Mouse (Mus musculus): ENCODE results near the gene Gm11562. TPM values are rescaled to one million over a fixed set of nuclear protein-coding genes. Genes with fewer than 3 reads are reported as not detected.
"Not testable (repeated sequence)": the region's sequence is repeated elsewhere in the genome, so short reads cannot be mapped to it uniquely, and the experiment has no call there.

Gm11562 gene
- polyA plus RNA-seq (2015; fragmentation: Nextera tagmentation; extraction: Ambion mirVana) = not detected in 2 replicates

DNA sequence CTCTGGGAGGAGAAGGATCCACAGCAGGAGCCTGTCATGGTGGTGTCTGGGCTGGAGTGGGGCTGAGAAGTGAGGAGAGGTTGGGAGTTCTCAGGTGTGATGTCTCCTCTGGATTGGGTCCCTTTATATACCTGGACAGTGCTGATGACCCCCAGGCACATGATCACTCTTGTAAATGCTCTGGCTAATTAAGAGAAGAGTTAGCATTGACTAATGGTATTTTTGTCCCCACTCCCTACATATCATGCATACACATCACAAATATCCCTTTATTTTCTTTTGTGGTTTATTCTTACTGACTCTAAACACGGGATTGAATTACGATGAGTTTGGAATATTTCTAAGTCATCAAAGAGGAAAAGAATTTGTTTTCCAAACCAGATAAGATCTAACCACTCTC is at the start of gene Gm11562:
Gm11562 (minus strand) TSS at position 101 of the 400 bp plus-strand sequence.
- H3K9ac ChIP-seq (ENCODE audit: low read depth, low read length) = no peak within 1 kb of the TSS
- no peak within 1 kb of the TSS for H3K4me3 ChIP-seq (ENCODE audit: low read length)
- H3K27ac ChIP-seq (ENCODE audit: low read depth, low read length) = no peak within 1 kb of the TSS
- 93% methylated on average over 2 of the region's 2 CpGs for WGBS
- H3K9me3 ChIP-seq (ENCODE audit: control insufficient read depth, low read length) = no peaks in the 10 kb centered on the region
- H3K4me1 ChIP-seq (ENCODE audit: control insufficient read depth, insufficient read depth, low read depth, low read length) = no peaks in the 10 kb centered on the region
- ATAC-seq = no peak
- no peak within 1 kb of the TSS for H3K4me2 ChIP-seq (ENCODE audit: low read length)
- no peaks in the 10 kb centered on the region for H3K36me3 ChIP-seq (ENCODE audit: control insufficient read depth, insufficient read depth, low read length)
- no peaks in the 10 kb centered on the region for H3K27me3 ChIP-seq (replicated peaks; ENCODE audit: control insufficient read depth, insufficient read depth, low read length)

GRCm38 (mm10) chr11:99665860-99666259 is 45.6 kb upstream of the Gm11562 start, which contains the start of gene Krtap4-6:
Gene Krtap4-6 (minus strand): TSS chr11:99665960.
- no peaks in the 10 kb centered on the region for H3K27me3 ChIP-seq (replicated peaks; ENCODE audit: control insufficient read depth, insufficient read depth, low read length)
- H3K9me3 ChIP-seq (ENCODE audit: control insufficient read depth, low read length) = no peaks in the 10 kb centered on the region
- no peak within 1 kb of the TSS for H3K4me2 ChIP-seq (ENCODE audit: low read length)
- ATAC-seq = no peak
- no peak within 1 kb of the TSS for H3K4me3 ChIP-seq (ENCODE audit: low read length)
- H3K36me3 ChIP-seq (ENCODE audit: control insufficient read depth, insufficient read depth, low read length) = no peaks in the 10 kb centered on the region
- H3K9ac ChIP-seq (ENCODE audit: low read depth, low read length) = no peak within 1 kb of the TSS
- no peak within 1 kb of the TSS for H3K27ac ChIP-seq (ENCODE audit: low read depth, low read length)
- no peaks in the 10 kb centered on the region for H3K4me1 ChIP-seq (ENCODE audit: control insufficient read depth, insufficient read depth, low read depth, low read length)

DNA sequence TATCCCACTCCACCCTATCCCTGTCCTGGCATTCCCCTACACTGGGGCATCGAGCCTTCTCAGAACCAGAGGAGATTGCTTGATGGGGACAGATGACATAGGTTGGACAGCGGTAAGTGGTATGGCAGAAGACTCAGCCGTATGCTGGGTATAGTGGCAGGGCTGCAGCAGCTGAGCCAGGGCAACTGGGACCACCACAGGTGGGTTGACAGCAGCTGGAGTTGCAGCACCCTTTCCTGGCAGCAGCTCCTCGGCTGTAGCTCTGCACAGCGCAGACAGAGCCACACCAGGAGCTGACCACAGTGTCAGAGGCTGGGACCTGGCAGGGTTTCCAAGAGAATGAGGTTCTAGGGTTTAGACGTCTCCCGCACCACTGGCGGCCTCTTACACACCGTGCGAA is 42.6 kb upstream of the Gm11562 start:
- Histone ChIP-seq H3K27me3 (replicated peaks; ENCODE audit: control insufficient read depth, insufficient read depth, low read length) (no peaks in the 10 kb centered on the region), H3K9me3 (ENCODE audit: control insufficient read depth, low read length) (no peaks in the 10 kb centered on the region), H3K27ac (ENCODE audit: low read depth, low read length) (no peak overlapping the region), H3K36me3 (ENCODE audit: control insufficient read depth, insufficient read depth, low read length) (no peaks in the 10 kb centered on the region), H3K9ac (ENCODE audit: low read depth, low read length) (no peak overlapping the region), H3K4me1 (ENCODE audit: control insufficient read depth, insufficient read depth, low read depth, low read length) (no peaks in the 10 kb centered on the region), H3K4me3 (ENCODE audit: low read length) (no peak overlapping the region), H3K4me2 (ENCODE audit: low read length) (no peak overlapping the region)
- no peak for ATAC-seq
- 92% methylated on average over 10 of the region's 10 CpGs for WGBS

DNA sequence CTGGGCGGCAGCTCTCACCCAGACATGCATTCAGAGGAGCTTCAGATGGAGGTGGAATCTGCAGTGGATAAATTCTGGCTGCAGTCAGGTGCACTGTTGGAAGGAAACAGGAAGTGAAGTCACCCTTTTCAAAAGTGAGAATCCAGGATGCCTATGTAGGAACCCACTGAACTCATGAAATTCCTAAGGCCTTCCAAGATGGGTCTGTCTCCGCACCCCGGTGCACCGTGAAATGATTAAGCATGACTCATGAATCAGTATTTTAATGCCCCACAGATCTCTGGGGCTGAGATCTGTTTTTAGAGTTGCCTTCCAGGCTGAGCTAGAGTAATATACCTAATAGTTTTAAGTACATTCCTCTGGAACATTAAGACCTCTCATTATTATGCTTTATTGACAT is 39.0 kb upstream of the Gm11562 start:
- no peak overlapping the region for H3K4me2 ChIP-seq (ENCODE audit: low read length)
- H3K27ac ChIP-seq (ENCODE audit: low read depth, low read length) = no peak overlapping the region
- H3K36me3 ChIP-seq (ENCODE audit: control insufficient read depth, insufficient read depth, low read length) = no peaks in the 10 kb centered on the region
- no peak for ATAC-seq
- H3K4me1 ChIP-seq (ENCODE audit: control insufficient read depth, insufficient read depth, low read depth, low read length) = no peaks in the 10 kb centered on the region
- H3K9ac ChIP-seq (ENCODE audit: low read depth, low read length) = no peak overlapping the region
- no peak overlapping the region for H3K4me3 ChIP-seq (ENCODE audit: low read length)
- 96% methylated on average over 4 of the region's 4 CpGs for WGBS
- H3K9me3 ChIP-seq (ENCODE audit: control insufficient read depth, low read length) = no peaks in the 10 kb centered on the region
- H3K27me3 ChIP-seq (replicated peaks; ENCODE audit: control insufficient read depth, insufficient read depth, low read length) = no peaks in the 10 kb centered on the region

DNA sequence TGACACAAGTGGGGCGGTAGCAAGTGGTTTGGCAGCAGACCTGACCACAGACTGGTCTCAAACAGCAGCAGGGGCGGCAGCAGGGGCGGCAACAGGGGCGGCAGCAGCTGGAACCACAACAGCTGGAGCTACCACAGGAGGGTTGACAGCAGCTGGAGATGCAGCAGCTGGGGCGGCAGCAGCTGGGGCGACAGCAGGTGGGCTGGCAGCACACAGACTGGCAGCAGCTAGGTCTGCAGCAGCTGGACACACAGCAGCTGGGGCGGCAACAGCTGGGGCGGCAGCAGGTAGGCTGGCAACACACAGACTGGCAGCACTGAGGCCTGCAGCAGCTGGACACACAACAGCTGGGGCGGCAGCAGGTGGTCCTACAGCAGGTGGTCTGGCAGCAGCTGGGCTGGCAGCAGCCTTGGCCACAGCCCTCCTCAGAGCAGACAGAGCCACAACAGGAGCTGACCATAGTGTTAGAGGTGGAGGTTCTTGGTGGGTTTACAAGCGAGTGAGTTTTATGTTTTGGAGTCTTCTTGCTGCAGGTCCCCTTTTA is 38.3 kb upstream of the Gm11562 start, which contains the start of gene Gm11563:
Gm11563 (minus strand) TSS at position 494 of the 544 bp plus-strand sequence.
- H3K4me3 ChIP-seq (ENCODE audit: low read length); H3K27me3 ChIP-seq (replicated peaks; ENCODE audit: control insufficient read depth, insufficient read depth, low read length); H3K27ac ChIP-seq (ENCODE audit: low read depth, low read length); H3K9ac ChIP-seq (ENCODE audit: low read depth, low read length); H3K9me3 ChIP-seq (ENCODE audit: control insufficient read depth, low read length); H3K4me2 ChIP-seq (ENCODE audit: low read length); ATAC-seq; H3K36me3 ChIP-seq (ENCODE audit: control insufficient read depth, insufficient read depth, low read length); H3K4me1 ChIP-seq (ENCODE audit: control insufficient read depth, insufficient read depth, low read depth, low read length): not testable (repeated sequence)
- 72% methylated on average over 10 of the region's 10 CpGs for WGBS

DNA sequence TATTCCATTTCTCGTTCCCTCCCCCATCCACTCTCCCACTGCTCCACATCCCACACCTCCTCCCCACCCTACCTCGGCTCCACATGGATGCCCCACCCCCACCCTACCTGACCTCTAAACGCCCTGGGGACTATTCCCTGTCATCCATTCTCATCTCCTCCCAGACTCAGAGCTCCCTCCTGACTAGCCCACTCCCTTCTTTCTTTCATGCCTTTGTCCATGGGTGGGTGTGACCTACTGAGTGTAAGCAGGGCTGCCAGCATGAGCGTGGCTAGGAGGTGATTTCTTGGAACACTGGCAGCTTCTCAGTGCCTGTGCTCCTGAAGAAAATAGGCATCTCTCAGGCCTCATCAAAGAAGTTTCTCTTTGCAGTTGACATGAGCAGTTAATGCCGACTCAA is 36.8 kb upstream of the Gm11562 start:
- no peak overlapping the region for H3K4me2 ChIP-seq (ENCODE audit: low read length)
- WGBS = 46% methylated on average over 5 of the region's 5 CpGs
- no peak for ATAC-seq
- H3K27ac ChIP-seq (ENCODE audit: low read depth, low read length) = no peak overlapping the region
- H3K36me3 ChIP-seq (ENCODE audit: control insufficient read depth, insufficient read depth, low read length) = no peaks in the 10 kb centered on the region
- H3K9me3 ChIP-seq (ENCODE audit: control insufficient read depth, low read length) = no peaks in the 10 kb centered on the region
- no peak overlapping the region for H3K9ac ChIP-seq (ENCODE audit: low read depth, low read length)
- no peaks in the 10 kb centered on the region for H3K4me1 ChIP-seq (ENCODE audit: control insufficient read depth, insufficient read depth, low read depth, low read length)
- H3K27me3 ChIP-seq (replicated peaks; ENCODE audit: control insufficient read depth, insufficient read depth, low read length) = no peaks in the 10 kb centered on the region
- H3K4me3 ChIP-seq (ENCODE audit: low read length) = no peak overlapping the region

- Histone ChIP-seq H3K9me3 (ENCODE audit: control insufficient read depth, low read length) (no peaks in the 10 kb centered on the region), H3K36me3 (ENCODE audit: control insufficient read depth, insufficient read depth, low read length) (no peaks in the 10 kb centered on the region), H3K9ac (ENCODE audit: low read depth, low read length) (no peak within 1 kb of the TSS), H3K4me2 (ENCODE audit: low read length) (no peak within 1 kb of the TSS), H3K27ac (ENCODE audit: low read depth, low read length) (no peak within 1 kb of the TSS), H3K4me3 (ENCODE audit: low read length) (no peak within 1 kb of the TSS), H3K27me3 (replicated peaks; ENCODE audit: control insufficient read depth, insufficient read depth, low read length) (no peaks in the 10 kb centered on the region), H3K4me1 (ENCODE audit: control insufficient read depth, insufficient read depth, low read depth, low read length) (no peaks in the 10 kb centered on the region)
- WGBS = 77% methylated on average over 2 of the region's 2 CpGs
- no peak for ATAC-seq
Measured at GRCm38 (mm10) chr11:99650136-99650535, 29.9 kb upstream of the Gm11562 start, which contains the start of gene Gm11555. Gene Gm11555 (minus strand): TSS chr11:99650236.

DNA sequence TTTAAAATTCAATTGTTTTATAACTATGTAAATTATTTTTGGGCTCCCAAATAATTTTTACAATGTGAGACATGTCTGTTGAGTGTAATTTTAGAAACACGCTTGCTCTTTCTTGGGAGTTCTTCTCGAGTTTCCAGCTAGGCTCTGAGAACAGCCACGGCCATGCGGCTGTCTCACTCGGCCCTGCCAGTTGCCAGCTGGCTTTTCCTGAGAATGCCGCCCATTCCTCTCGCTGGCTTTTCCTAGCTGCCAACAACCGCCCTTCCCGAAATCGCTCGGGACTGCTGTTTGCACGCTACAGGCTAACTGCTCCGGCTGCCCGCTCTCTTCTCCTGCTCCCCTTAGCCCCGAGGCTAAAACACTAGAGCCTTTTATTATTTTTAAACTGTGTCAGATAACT is 26.2 kb upstream of the Gm11562 start:
- Histone ChIP-seq H3K4me1 (ENCODE audit: control insufficient read depth, insufficient read depth, low read depth, low read length) (no peaks in the 10 kb centered on the region), H3K27ac (ENCODE audit: low read depth, low read length) (no peak overlapping the region), H3K4me2 (ENCODE audit: low read length) (no peak overlapping the region), H3K9ac (ENCODE audit: low read depth, low read length) (no peak overlapping the region), H3K27me3 (replicated peaks; ENCODE audit: control insufficient read depth, insufficient read depth, low read length) (no peaks in the 10 kb centered on the region), H3K9me3 (ENCODE audit: control insufficient read depth, low read length) (no peaks in the 10 kb centered on the region), H3K4me3 (ENCODE audit: low read length) (no peak overlapping the region), H3K36me3 (ENCODE audit: control insufficient read depth, insufficient read depth, low read length) (no peaks in the 10 kb centered on the region)
- WGBS = 85% methylated on average over 15 of the region's 15 CpGs
- ATAC-seq = no peak

DNA sequence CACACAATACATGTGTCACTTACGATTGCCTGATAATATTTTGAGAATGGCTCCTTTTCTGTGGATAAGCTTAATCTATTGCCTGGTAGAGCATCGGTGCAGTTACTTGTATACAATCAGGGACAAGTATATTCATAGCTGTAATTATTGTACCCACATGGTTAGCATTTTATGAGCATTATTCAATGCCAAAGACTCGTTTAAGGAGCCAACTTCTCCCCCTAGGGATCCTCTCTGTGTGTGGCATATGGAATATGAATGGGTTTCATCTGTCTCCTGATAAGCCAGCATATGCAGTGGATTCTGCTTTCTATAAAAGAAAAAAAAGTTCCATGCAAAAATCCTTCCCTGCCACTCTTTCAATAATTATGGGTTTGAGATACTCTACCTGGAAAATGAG is 24.1 kb upstream of the Gm11562 start:
- Histone ChIP-seq H3K27me3 (replicated peaks; ENCODE audit: control insufficient read depth, insufficient read depth, low read length) (no peaks in the 10 kb centered on the region), H3K4me1 (ENCODE audit: control insufficient read depth, insufficient read depth, low read depth, low read length) (no peaks in the 10 kb centered on the region), H3K4me2 (ENCODE audit: low read length) (no peak overlapping the region), H3K9ac (ENCODE audit: low read depth, low read length) (no peak overlapping the region), H3K4me3 (ENCODE audit: low read length) (no peak overlapping the region), H3K9me3 (ENCODE audit: control insufficient read depth, low read length) (no peaks in the 10 kb centered on the region), H3K36me3 (ENCODE audit: control insufficient read depth, insufficient read depth, low read length) (no peaks in the 10 kb centered on the region), H3K27ac (ENCODE audit: low read depth, low read length) (no peak overlapping the region)
- ATAC-seq = no peak
- WGBS = 51% methylated on average over 3 of the region's 3 CpGs

Measured in hindbrain, embryonic 16.5 days (tissue).